Mouse (Mus musculus): ENCODE data around the gene Pde5a. TPM values are rescaled to one million over a fixed set of nuclear protein-coding genes. Genes with fewer than 3 reads are reported as not detected.

Gene Pde5a
- polyA plus RNA-seq, 1 experiment from 2014 or later, result 2.4 TPM

DNA sequence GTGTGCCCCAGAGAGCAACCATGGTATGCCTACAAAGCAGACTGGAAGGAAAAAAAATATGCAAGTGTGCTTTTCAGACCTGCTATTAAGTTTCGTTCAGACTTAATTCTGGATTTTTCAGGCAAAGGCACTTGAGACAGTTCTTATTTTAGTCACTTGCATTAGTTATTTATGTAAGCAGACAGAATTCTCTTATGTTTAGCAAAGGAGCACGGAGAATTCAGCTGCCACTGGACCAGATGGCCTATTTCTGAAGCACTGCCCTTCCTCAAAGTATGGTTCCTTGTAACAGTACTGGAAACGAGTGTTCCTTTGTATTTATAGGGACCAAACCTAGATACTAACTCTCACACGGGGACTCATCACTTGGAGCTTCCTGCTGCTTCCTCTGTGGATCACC is 38.2 kb downstream of the Pde5a start:
- H3K27me3 ChIP-seq (replicated peaks), result no peaks in the 10 kb centered on the region
- H3K4me1 ChIP-seq (replicated peaks), result peaks cover 4% of the 10 kb centered on the region; the same call in 1 of the 2 replicates
- H3K27ac ChIP-seq (ENCODE audit: poor library complexity, severe bottlenecking), result no peak overlapping the region
- H3K36me3 ChIP-seq, result 0 out of 2 replicates have a peak, but pooled peaks cover 3% of the 10 kb centered on the region
- H3K4me3 ChIP-seq, result no peak overlapping the region
- no peak overlapping the region for H3K9ac ChIP-seq
- no peaks in the 10 kb centered on the region for H3K9me3 ChIP-seq (replicated peaks)
- ATAC-seq (ENCODE audit: insufficient number of reproducible peaks, low FRiP score), result no peak
- H3K4me2 ChIP-seq, result no peak overlapping the region
- 60% methylated on average over 4 of the region's 4 CpGs for WGBS

DNA sequence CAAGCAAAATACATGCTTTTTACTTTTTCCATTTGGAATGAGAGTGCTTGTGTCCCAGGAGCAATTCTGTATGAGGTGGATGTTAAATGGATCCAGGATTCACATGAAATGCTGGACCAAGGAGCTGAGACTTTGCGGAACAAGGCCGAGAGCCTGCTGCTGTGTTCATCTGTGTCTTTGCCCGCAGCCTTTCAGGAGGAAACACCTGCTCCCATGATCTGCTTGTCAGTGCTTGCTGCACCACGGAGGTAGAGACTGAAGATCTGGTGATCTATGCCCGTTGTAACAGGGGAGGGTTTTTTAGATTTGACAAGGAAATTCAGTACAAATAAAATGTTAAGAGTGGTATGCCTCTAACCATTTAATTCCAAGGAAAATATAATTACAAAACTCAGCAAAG is 39.1 kb downstream of the Pde5a start:
- no peak for ATAC-seq (ENCODE audit: insufficient number of reproducible peaks, low FRiP score)
- H3K27me3 ChIP-seq (replicated peaks), result no peaks in the 10 kb centered on the region
- 82% methylated on average over 5 of the region's 5 CpGs for WGBS
- no peak overlapping the region for H3K27ac ChIP-seq (ENCODE audit: poor library complexity, severe bottlenecking)
- H3K36me3 ChIP-seq, result no peaks in the 10 kb centered on the region
- no peak overlapping the region for H3K4me2 ChIP-seq
- no peak overlapping the region for H3K9ac ChIP-seq
- no peaks in the 10 kb centered on the region for H3K9me3 ChIP-seq (replicated peaks)
- no peak overlapping the region for H3K4me3 ChIP-seq
- peaks cover 4% of the 10 kb centered on the region; the same call in 1 of the 2 replicates for H3K4me1 ChIP-seq (replicated peaks)

DNA sequence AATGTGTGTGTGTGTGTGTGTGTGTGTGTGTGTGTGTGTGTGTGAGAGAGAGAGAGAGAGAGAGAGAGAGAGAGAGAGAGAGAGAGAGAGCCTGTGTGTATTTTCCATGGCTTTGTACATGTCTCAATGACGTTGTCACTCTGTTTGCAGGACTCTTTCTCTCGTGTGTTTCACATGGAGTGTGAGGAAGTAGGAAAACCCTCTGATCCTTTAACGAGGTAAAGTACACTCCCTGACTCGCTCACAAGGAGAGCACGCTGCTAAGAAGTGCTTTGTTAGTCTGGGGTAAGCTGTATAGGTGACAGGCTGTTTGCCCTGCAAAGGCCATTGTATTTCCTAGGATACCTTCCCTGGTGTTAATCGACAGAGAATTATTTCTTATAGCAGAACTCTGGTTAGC is 52.7 kb downstream of the Pde5a start:
- Histone ChIP-seq H3K27me3 (replicated peaks) (no peaks in the 10 kb centered on the region), H3K4me1 (replicated peaks) (0 out of 2 replicates have a peak, but pooled peaks cover under 1% of the 10 kb centered on the region), H3K4me3 (no peak overlapping the region), H3K36me3 (no peaks in the 10 kb centered on the region), H3K4me2 (no peak overlapping the region), H3K27ac (ENCODE audit: poor library complexity, severe bottlenecking) (no peak overlapping the region), H3K9ac (no peak overlapping the region), H3K9me3 (replicated peaks) (no peaks in the 10 kb centered on the region)
- no peak for ATAC-seq (ENCODE audit: insufficient number of reproducible peaks, low FRiP score)
- WGBS, result 80% methylated on average over 6 of the region's 6 CpGs

DNA sequence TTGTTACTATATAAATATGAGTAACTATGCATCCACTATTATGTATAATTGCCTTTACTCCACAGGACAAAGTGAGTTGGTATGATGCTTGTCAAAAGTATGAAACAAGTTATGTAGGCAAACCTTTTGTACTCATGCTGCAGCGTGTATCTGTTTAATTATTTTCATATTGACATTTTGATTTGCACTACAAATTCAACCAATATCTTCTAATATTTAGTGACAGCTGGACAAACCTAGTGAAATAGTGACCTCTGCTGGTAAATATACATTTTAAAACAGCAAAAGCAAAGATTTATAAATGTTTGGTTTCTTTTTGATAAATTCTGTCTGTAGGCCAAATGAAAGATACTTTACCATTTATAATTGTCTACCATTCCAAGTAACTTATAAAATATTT is 55.5 kb downstream of the Pde5a start:
- no peak overlapping the region for H3K27ac ChIP-seq (ENCODE audit: poor library complexity, severe bottlenecking)
- ATAC-seq (ENCODE audit: insufficient number of reproducible peaks, low FRiP score), result no peak

DNA sequence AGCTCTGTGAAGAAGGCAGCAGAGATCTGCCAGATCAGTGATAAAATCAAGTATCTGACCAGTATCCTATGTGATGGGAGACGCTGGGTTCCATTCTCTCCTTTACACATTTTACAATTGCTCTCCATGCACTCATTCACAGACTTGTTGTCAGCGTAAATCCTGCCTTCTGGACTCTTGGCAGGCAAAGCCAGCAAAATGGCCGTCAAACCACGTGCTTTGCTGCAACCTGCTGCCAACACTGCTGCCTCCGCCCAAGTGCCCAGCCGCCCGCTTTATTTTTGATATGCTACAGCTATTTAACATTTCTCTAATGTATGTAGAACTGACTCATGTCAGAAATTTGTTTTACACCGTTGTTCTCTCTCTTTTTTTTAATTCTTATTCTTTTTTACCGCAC is 59.6 kb downstream of the Pde5a start:
- peaks cover 12% of the 10 kb centered on the region; the same call in 1 of the 2 replicates for H3K9me3 ChIP-seq (replicated peaks)
- ATAC-seq (ENCODE audit: insufficient number of reproducible peaks, low FRiP score), result no peak
- 0 out of 2 replicates have a peak, but pooled peaks cover 3% of the 10 kb centered on the region for H3K4me1 ChIP-seq (replicated peaks)
- WGBS, result 89% methylated on average over 9 of the region's 9 CpGs
- H3K36me3 ChIP-seq, result peaks cover 11% of the 10 kb centered on the region; the same call in 1 of the 2 replicates
- no peak overlapping the region for H3K4me3 ChIP-seq
- no peak overlapping the region for H3K27ac ChIP-seq (ENCODE audit: poor library complexity, severe bottlenecking)
- H3K9ac ChIP-seq, result no peak overlapping the region
- H3K4me2 ChIP-seq, result no peak overlapping the region
- H3K27me3 ChIP-seq (replicated peaks), result no peaks in the 10 kb centered on the region

More for the DNA sequence above, 55.5 kb downstream of the Pde5a start:
- no peak overlapping the region for H3K4me2 ChIP-seq
- no peaks in the 10 kb centered on the region; the same call in 1 of the 2 replicates for H3K36me3 ChIP-seq
- H3K4me1 ChIP-seq (replicated peaks), result 0 out of 2 replicates have a peak, but pooled peaks cover 3% of the 10 kb centered on the region
- no peak overlapping the region for H3K4me3 ChIP-seq
- H3K9ac ChIP-seq, result no peak overlapping the region
- no peaks in the 10 kb centered on the region for H3K9me3 ChIP-seq (replicated peaks)
- 57% methylated on average over 1 of the region's 1 CpGs for WGBS
- no peaks in the 10 kb centered on the region for H3K27me3 ChIP-seq (replicated peaks)

DNA sequence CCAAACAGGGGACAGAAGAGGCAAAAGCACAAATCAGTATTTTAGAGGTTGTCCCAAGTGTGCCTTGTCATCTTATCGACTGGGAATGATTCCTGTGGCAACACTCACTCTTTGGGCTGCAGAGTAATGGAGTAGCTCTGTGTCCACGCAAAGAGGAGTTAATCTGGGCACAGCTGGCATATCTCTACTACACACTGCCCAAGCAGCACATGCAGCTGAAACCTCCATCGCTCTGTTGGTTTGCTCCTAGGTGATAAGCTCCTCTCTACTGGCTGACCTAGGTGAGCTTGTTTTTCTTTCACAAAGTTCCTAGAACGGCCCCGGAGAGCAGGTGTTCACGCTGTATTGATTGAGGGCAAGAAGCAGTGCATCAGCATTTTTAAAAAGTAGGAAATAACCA is 60.8 kb downstream of the Pde5a start:
- WGBS, result 90% methylated on average over 6 of the region's 6 CpGs
- Histone ChIP-seq H3K27me3 (replicated peaks) (no peaks in the 10 kb centered on the region), H3K9ac (no peak overlapping the region), H3K4me2 (no peak overlapping the region), H3K36me3 (peaks cover 11% of the 10 kb centered on the region; the same call in 1 of the 2 replicates), H3K27ac (ENCODE audit: poor library complexity, severe bottlenecking) (no peak overlapping the region), H3K4me1 (replicated peaks) (peaks cover 10% of the 10 kb centered on the region; the same call in 1 of the 2 replicates), H3K9me3 (replicated peaks) (peaks cover 12% of the 10 kb centered on the region; the same call in 1 of the 2 replicates), H3K4me3 (no peak overlapping the region)
- ATAC-seq (ENCODE audit: insufficient number of reproducible peaks, low FRiP score), result no peak

DNA sequence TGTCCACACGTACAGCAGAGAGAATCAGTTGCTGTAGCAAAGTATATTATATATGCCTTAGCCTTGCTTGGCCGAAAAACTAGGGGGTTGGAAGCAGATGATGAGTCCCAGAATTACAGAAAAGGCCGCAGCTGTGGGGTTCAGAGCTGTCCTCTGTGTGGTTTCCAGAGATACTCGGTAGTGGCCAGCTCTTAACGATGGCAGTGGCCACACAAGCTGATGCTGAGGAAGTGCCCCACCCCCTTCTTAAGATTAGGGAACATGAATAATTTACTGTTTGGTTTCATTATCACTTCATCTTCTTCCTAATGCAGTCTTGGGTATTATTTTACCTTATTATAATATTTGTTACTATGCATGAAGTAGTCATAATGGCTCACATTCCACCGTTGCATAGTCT is 71.3 kb downstream of the Pde5a start:
- no peak overlapping the region for H3K4me2 ChIP-seq
- ATAC-seq (ENCODE audit: insufficient number of reproducible peaks, low FRiP score), result no peak
- no peaks in the 10 kb centered on the region for H3K27me3 ChIP-seq (replicated peaks)
- H3K27ac ChIP-seq (ENCODE audit: poor library complexity, severe bottlenecking), result no peak overlapping the region
- 75% methylated on average over 6 of the region's 6 CpGs for WGBS
- no peaks in the 10 kb centered on the region for H3K9me3 ChIP-seq (replicated peaks)
- no peak overlapping the region for H3K9ac ChIP-seq
- no peak overlapping the region for H3K4me3 ChIP-seq
- H3K4me1 ChIP-seq (replicated peaks), result no peaks in the 10 kb centered on the region
- H3K36me3 ChIP-seq, result peaks cover 12% of the 10 kb centered on the region; the same call in 1 of the 2 replicates

DNA sequence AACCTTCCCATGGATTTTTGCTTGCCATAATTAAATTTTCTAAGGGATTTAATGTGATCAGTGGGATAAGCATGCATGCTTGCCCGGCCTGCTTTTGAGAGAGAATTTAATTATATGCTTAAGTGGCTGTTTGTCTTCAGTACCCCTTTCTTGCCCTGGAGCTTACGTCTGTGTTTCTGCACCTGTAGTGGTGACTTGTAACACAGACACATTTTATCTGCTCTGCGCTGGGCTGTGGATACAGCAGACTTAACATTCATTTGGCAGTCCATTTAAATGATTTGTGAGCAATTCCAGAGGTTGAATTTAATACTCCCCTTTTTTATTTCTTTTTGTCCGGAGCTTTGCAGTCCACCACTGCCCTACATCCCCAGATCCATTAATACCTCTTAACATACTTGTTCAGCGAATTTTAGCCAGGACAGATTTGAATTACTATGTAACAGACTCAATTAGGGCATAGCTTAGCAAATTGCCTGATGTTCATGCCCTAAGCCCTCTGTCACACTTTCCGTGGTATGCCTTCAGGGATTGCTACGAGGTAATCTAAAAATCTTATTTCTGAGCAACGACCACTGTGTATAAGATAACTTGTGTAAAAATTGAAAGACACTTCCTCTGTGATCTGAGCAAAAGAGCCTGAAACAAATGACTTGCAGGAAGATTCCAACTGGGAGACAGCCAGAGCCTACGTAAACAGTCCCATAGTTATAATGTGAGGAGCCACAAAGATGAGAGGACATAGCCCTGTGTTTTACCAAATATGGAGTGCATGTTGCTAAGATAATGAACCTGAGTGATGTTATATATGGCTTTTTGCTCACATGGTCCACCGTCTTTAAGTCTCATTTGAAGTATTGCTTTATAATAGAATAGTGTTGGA is 72.0 kb downstream of the Pde5a start:
- Histone ChIP-seq H3K4me2 (no peak overlapping the region), H3K36me3 (peaks cover 12% of the 10 kb centered on the region; the same call in 1 of the 2 replicates), H3K4me3 (no peak overlapping the region), H3K4me1 (replicated peaks) (no peaks in the 10 kb centered on the region), H3K27ac (ENCODE audit: poor library complexity, severe bottlenecking) (no peak overlapping the region), H3K9ac (no peak overlapping the region), H3K27me3 (replicated peaks) (no peaks in the 10 kb centered on the region), H3K9me3 (replicated peaks) (no peaks in the 10 kb centered on the region)
- WGBS, result 74% methylated on average over 10 of the region's 10 CpGs
- no peak for ATAC-seq (ENCODE audit: insufficient number of reproducible peaks, low FRiP score)

DNA sequence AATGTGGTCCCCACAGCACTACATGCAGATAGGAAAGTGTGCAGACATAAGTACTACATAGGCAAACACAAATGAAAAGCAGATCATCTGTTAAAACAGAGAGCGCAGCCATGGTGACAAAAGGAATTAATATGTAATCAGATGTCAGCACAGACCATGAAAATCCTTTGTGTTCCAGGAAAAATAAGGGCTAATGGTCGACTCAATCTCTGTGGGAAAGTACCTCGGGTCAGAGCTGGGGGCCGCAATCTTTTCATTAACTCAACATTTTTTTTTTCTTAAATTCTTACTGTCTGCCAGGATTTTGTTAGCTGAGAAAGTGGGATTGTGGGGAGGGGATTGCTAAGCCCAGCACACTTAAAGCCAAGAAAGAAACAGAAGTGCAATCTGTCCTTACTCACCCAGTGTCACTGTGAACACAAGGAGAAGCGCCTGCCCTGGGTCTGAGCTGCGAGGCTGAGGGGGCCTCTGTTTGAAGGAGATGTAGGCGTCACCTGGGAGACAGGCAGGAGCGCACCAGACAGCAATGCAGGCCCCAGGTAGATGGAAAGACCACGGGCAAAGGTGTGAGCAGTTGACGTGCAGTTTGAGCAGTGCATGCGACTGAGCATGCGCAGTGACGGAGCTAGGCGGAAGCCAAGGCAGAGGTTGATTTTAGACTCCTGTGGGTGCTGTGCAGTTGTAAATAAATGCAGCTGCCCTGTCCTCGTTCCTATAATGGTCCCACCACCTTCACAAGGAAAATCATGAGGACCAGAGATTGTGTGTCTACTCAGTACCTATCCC is 72.9 kb downstream of the Pde5a start:
- Histone ChIP-seq H3K36me3 (peaks cover 12% of the 10 kb centered on the region; the same call in 1 of the 2 replicates), H3K27me3 (replicated peaks) (no peaks in the 10 kb centered on the region), H3K4me1 (replicated peaks) (no peaks in the 10 kb centered on the region), H3K9ac (no peak overlapping the region), H3K4me3 (no peak overlapping the region), H3K4me2 (no peak overlapping the region), H3K27ac (ENCODE audit: poor library complexity, severe bottlenecking) (no peak overlapping the region), H3K9me3 (replicated peaks) (no peaks in the 10 kb centered on the region)
- WGBS, result 84% methylated on average over 15 of the region's 15 CpGs
- ATAC-seq (ENCODE audit: insufficient number of reproducible peaks, low FRiP score), result no peak

DNA sequence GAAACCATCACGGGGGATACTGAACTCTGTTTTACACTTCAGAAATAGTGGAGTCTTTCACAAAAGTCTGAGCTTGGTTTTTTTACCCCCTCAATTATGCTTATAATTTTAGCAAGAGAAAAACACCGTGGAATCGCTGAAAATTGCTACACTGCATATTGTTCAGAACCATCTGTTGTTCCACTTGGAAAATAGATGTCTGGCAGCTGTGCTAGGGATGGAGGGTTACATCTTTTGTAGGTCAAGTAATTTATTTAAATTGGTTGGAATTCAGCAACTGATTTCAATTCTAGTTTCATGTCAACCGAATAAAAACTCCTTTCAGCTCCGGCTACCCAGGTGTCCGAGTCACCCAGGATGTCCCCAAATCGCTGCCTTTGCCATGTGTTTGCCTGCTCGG is 78.6 kb downstream of the Pde5a start:
- Histone ChIP-seq H3K4me3 (no peak overlapping the region), H3K27me3 (replicated peaks) (no peaks in the 10 kb centered on the region), H3K36me3 (peaks cover 8% of the 10 kb centered on the region; the same call in 1 of the 2 replicates), H3K4me1 (replicated peaks) (no peaks in the 10 kb centered on the region), H3K27ac (ENCODE audit: poor library complexity, severe bottlenecking) (no peak overlapping the region), H3K9ac (no peak overlapping the region), H3K9me3 (replicated peaks) (no peaks in the 10 kb centered on the region), H3K4me2 (no peak overlapping the region)
- WGBS, result 91% methylated on average over 8 of the region's 8 CpGs
- no peak for ATAC-seq (ENCODE audit: insufficient number of reproducible peaks, low FRiP score)
